Mouse (Mus musculus): ENCODE measurements around the gene Il3ra. TPM values are rescaled to one million over a fixed set of nuclear protein-coding genes. Genes with fewer than 3 reads are reported as not detected.

Il3ra gene
- total RNA-seq, 2 experiments from 2014 or later = 2.0 to 4.0 TPM

DNA sequence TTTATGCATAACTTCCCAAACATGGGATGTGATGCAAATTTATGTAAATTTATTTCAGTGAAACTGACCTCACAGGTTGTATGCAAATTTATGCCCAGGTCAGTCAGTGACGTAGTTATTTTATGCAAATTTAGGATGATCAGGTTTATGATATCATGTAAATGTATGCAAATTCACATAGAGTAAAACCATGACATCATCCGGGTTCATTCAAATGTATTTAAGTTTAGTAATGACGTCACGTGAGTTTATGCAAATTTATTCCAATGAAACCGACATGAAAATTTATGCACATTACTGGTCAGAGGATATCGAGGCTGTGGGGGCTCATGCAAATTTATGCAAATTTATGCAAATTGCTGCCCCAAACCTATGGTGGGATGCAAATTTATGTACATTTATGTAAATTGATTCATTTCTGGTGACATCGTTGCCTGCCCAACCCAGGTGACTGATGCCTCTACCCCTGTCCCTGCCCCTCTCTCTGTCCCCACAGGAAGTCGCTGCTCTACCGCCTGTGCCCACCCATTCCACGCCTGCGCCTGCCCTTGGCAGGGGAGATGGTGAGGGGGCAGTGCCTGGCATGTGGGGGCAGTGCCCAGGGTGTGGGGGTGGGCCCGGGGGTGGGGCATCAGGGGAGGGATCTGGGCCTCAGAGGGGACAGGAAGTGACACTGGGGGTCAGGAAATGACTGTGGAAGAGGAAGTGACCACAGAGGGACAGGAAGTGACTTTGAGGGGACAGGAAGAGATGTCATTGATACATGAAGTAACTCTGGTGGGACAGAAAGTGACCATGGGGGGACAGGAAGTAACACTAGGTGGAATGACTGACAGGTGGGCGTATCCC, 8.7 kb downstream of the Il3ra start:
- DNase-seq = no peak

DNA sequence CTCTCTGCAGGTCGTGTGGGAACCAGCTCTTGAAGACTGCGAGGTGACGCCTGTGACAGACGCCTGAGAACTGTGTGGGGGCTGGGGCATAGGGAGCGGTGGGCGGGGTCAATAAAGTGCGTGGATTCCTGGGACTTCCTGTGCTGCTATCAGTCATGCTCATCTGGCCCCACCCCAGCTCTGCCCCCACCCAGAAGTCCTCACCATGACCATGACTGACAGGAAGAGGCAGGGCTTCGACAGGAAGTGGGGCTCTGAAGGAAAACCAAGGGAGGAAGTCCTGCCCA, 9.2 kb downstream of the Il3ra start:
- DNase-seq = no peak

DNA sequence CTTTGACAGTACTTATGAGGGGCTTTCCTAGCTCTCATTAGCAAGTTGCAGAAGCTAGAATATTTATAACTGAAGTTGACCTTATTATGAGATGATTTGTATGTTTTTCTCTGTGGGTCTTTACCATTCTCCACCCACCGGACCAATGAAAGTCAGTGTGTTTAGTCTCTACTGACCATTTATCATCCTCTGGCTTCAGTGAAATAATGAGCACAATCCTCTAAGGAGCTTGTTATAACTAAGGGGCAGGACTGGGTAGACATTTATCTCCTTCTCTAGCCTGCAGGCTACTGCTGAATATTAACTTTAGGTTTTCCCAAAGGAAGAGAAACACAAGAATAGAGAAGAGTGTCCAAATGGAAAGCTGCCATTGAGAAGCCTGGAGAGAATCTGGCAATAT, 49.5 kb downstream of the Il3ra start:
- DNase-seq = no peak

DNA sequence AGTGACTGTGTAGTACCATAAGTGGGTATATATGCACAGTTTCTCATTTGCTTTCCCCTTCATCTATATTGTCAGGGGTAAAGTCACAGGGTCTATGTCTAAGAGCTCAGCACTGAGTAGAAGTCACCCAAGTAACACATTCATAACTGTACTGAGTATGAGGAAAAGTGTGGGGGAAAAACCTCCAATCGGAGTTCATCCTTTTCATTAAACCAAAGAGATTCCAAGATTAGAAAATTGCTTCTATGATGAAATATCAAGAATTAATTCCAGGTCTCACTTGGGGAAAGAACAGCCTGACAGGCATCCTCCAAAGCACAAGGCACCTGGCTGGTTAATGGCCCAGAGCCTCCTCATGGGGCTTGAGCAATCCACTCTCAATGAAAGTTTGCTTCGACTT, 54.9 kb downstream of the Il3ra start, which contains the start of gene Olfr721-ps1:
Gene Olfr721-ps1 (plus strand): TSS at position 301 of the 400 bp plus-strand sequence.
- DNase-seq = no peak

Other genes starting within 250 kb of the Il3ra start
- gene Psmd6, start 225.3 kb upstream of the Il3ra start, total RNA-seq (2021) = 100 to 1,000 TPM; 132 to 135 TPM
- gene Olfr720, start 159.4 kb upstream of the Il3ra start, total RNA-seq (2021) = not detected
- gene Olfr31, start 23.4 kb upstream of the Il3ra start, total RNA-seq (2021) = not detected
- gene Olfr721-ps1, start 55.0 kb downstream of the Il3ra start, total RNA-seq (2021) = not detected